Mouse (Mus musculus): ENCODE data around the gene Fgf22. TPM values are rescaled to one million over a fixed set of nuclear protein-coding genes. Genes with fewer than 3 reads are reported as not detected.
A peak's percentile ranks its signal among the peaks of the same experiment; 100 is the strongest.

Gene Fgf22
- polyA plus RNA-seq, 1 experiment from 2014 or later: 0.12 TPM

DNA sequence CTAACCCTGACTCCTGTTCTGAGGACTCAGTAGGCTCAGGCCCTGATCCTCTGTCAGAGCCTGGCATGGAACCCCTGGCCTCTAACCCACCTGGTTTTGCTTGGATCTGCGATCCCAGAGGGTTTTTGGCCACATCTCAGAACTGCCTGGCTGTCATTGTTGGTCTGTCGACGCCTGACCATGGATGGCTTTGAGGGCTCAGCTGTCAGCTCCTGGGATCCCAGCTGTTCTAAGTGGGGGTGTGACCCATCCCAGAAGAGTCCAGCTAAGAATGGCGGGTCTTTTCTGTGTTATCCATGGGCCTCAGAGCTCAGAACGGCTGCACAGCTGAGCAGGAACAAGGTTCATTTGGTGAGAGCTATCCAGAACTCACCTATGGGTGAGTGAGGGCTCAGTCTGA is 33.8 kb upstream of the Fgf22 start:
- H3K27ac ChIP-seq (replicated peaks in 1 of 2; ENCODE audit: control insufficient read depth in 1 of 2, insufficient read depth in 1 of 2, low read depth in 2 of 2, low read length in 2 of 2): no peak overlapping the region
- peaks cover 41% of the 10 kb centered on the region for H3K27me3 ChIP-seq (ENCODE audit: control insufficient read depth, insufficient read depth, low read length)
- H3K9me3 ChIP-seq (ENCODE audit: control insufficient read depth, low read length): no peaks in the 10 kb centered on the region
- ATAC-seq (ENCODE audit: insufficient number of reproducible peaks, insufficient read depth, low FRiP score, low read depth): no peak
- no peak overlapping the region for H3K4me3 ChIP-seq (ENCODE audit: control insufficient read depth in 1 of 2, insufficient read depth in 1 of 2, low read depth in 1 of 2, low read length in 2 of 2)
- 54% methylated on average over 5 of the region's 5 CpGs for WGBS
- no peak overlapping the region for H3K9ac ChIP-seq (ENCODE audit: low read length)
- no peak overlapping the region for H3K4me2 ChIP-seq (ENCODE audit: low read length)
- H3K36me3 ChIP-seq (ENCODE audit: control insufficient read depth, insufficient read depth, low read length): no peaks in the 10 kb centered on the region
- H3K4me1 ChIP-seq (ENCODE audit: control insufficient read depth in 2 of 2, insufficient read depth in 2 of 2, low read length in 2 of 2): peaks cover 4 to 23% of the 10 kb centered on the region in 2 experiments; a peak in 3 of 4 replicates

DNA sequence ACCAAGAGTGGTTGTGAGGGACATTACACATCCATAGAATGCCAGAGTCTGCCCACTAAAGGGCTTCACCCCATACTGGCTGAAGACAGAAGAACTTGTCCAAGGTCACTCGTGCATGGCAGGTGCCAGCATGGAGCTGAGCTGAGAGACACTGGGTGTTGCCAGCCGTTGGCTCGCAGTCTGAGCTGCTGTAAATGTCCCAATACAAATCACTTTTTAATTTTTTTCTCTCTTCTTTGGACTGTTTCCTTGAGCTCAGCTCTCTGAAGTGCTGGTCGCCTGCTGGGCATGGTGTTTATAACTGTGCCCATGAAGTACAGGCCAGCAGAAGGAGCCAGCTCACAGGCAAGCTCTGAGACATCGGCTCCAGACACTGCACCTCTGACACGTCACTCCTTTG is 31.8 kb upstream of the Fgf22 start:
- no peak for ATAC-seq (ENCODE audit: insufficient number of reproducible peaks, insufficient read depth, low FRiP score, low read depth)
- no peak overlapping the region for H3K9ac ChIP-seq (ENCODE audit: low read length)
- H3K27ac ChIP-seq (replicated peaks in 1 of 2; ENCODE audit: control insufficient read depth in 1 of 2, insufficient read depth in 1 of 2, low read depth in 2 of 2, low read length in 2 of 2): no peak overlapping the region
- no peak overlapping the region for H3K4me2 ChIP-seq (ENCODE audit: low read length)
- peaks cover 23% of the 10 kb centered on the region for H3K27me3 ChIP-seq (ENCODE audit: control insufficient read depth, insufficient read depth, low read length)
- peaks cover 4 to 8% of the 10 kb centered on the region in 2 experiments; a peak in 2 of 4 replicates for H3K4me1 ChIP-seq (ENCODE audit: control insufficient read depth in 2 of 2, insufficient read depth in 2 of 2, low read length in 2 of 2)
- H3K9me3 ChIP-seq (ENCODE audit: control insufficient read depth, low read length): no peaks in the 10 kb centered on the region
- WGBS: 66% methylated on average over 6 of the region's 6 CpGs
- H3K4me3 ChIP-seq (ENCODE audit: control insufficient read depth in 1 of 2, insufficient read depth in 1 of 2, low read depth in 1 of 2, low read length in 2 of 2): no peak overlapping the region
- H3K36me3 ChIP-seq (ENCODE audit: control insufficient read depth, insufficient read depth, low read length): no peaks in the 10 kb centered on the region

DNA sequence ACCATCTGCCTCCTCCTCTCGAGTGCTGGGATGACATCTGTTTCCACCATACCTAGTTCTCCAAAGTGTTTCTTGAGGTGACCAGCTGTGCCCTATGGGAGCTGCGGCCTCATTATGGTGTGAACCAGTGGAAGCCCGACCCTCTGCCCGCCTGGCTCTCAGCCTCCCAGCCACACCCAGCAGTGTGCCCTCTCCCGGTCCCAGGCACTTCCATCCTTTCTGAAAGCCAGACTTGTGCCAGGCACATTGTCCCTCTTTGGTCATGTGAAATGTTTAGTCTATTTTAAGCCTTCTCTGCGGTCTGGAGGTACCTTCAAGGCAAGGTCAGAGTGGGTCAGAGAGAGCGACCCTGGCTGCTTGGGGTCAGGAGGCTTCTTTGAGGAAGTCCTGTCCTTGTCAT is 31.2 kb upstream of the Fgf22 start:
- Histone ChIP-seq H3K4me1 (ENCODE audit: control insufficient read depth in 2 of 2, insufficient read depth in 2 of 2, low read length in 2 of 2) (peaks cover 4 to 8% of the 10 kb centered on the region in 2 experiments; a peak in 2 of 4 replicates), H3K4me3 (ENCODE audit: control insufficient read depth in 1 of 2, insufficient read depth in 1 of 2, low read depth in 1 of 2, low read length in 2 of 2) (no peak overlapping the region), H3K9me3 (ENCODE audit: control insufficient read depth, low read length) (no peaks in the 10 kb centered on the region), H3K27me3 (ENCODE audit: control insufficient read depth, insufficient read depth, low read length) (peaks cover 16% of the 10 kb centered on the region), H3K4me2 (ENCODE audit: low read length) (no peak overlapping the region), H3K9ac (ENCODE audit: low read length) (no peak overlapping the region), H3K36me3 (ENCODE audit: control insufficient read depth, insufficient read depth, low read length) (no peaks in the 10 kb centered on the region), H3K27ac (replicated peaks in 1 of 2; ENCODE audit: control insufficient read depth in 1 of 2, insufficient read depth in 1 of 2, low read depth in 2 of 2, low read length in 2 of 2) (no peak overlapping the region)
- 61% methylated on average over 7 of the region's 7 CpGs for WGBS
- ATAC-seq (ENCODE audit: insufficient number of reproducible peaks, insufficient read depth, low FRiP score, low read depth): no peak

GRCm38 (mm10) chr10:79726090-79726489 is 28.8 kb upstream of the Fgf22 start:
- WGBS: 45% methylated on average over 11 of the region's 11 CpGs
- Histone ChIP-seq H3K4me3 (ENCODE audit: control insufficient read depth in 1 of 2, insufficient read depth in 1 of 2, low read depth in 1 of 2, low read length in 2 of 2) (no peak overlapping the region), H3K27me3 (ENCODE audit: control insufficient read depth, insufficient read depth, low read length) (no peaks in the 10 kb centered on the region), H3K9me3 (ENCODE audit: control insufficient read depth, low read length) (no peaks in the 10 kb centered on the region), H3K9ac (ENCODE audit: low read length) (no peak overlapping the region), H3K4me1 (ENCODE audit: control insufficient read depth in 2 of 2, insufficient read depth in 2 of 2, low read length in 2 of 2) (peaks cover 6 to 12% of the 10 kb centered on the region in 2 experiments; a peak in 3 of 4 replicates), H3K36me3 (ENCODE audit: control insufficient read depth, insufficient read depth, low read length) (no peaks in the 10 kb centered on the region), H3K27ac (replicated peaks in 1 of 2; ENCODE audit: control insufficient read depth in 1 of 2, insufficient read depth in 1 of 2, low read depth in 2 of 2, low read length in 2 of 2) (no peak overlapping the region), H3K4me2 (ENCODE audit: low read length) (no peak overlapping the region)
- no peak for ATAC-seq (ENCODE audit: insufficient number of reproducible peaks, insufficient read depth, low FRiP score, low read depth)

GRCm38 (mm10) chr10:79728323-79729249 is 26.3 kb upstream of the Fgf22 start:
- no peaks in the 10 kb centered on the region for H3K27me3 ChIP-seq (ENCODE audit: control insufficient read depth, insufficient read depth, low read length)
- no peak overlapping the region for H3K9ac ChIP-seq (ENCODE audit: low read length)
- H3K4me3 ChIP-seq (ENCODE audit: control insufficient read depth in 1 of 2, insufficient read depth in 1 of 2, low read depth in 1 of 2, low read length in 2 of 2): no peak overlapping the region
- peaks cover 6 to 10% of the 10 kb centered on the region in 2 experiments; a peak in 3 of 4 replicates for H3K4me1 ChIP-seq (ENCODE audit: control insufficient read depth in 2 of 2, insufficient read depth in 2 of 2, low read length in 2 of 2)
- H3K4me2 ChIP-seq (ENCODE audit: low read length): no peak overlapping the region
- 67% methylated on average over 28 of the region's 28 CpGs for WGBS
- no peaks in the 10 kb centered on the region for H3K36me3 ChIP-seq (ENCODE audit: control insufficient read depth, insufficient read depth, low read length)
- peaks cover 4% of the 10 kb centered on the region; the same call in 1 of the 2 replicates for H3K9me3 ChIP-seq (ENCODE audit: control insufficient read depth, low read length)
- H3K27ac ChIP-seq (replicated peaks in 1 of 2; ENCODE audit: control insufficient read depth in 1 of 2, insufficient read depth in 1 of 2, low read depth in 2 of 2, low read length in 2 of 2): no peak overlapping the region
- no peak for ATAC-seq (ENCODE audit: insufficient number of reproducible peaks, insufficient read depth, low FRiP score, low read depth)

- Histone ChIP-seq H3K4me2 (ENCODE audit: low read length) (no peak overlapping the region), H3K9ac (ENCODE audit: low read length) (0 out of 2 replicates have a peak overlapping the region, but pooled peaks have one; percentile 11), H3K36me3 (ENCODE audit: control insufficient read depth, insufficient read depth, low read length) (peaks cover 7% of the 10 kb centered on the region), H3K9me3 (ENCODE audit: control insufficient read depth, low read length) (peaks cover 4% of the 10 kb centered on the region; the same call in 1 of the 2 replicates), H3K4me1 (ENCODE audit: control insufficient read depth in 2 of 2, insufficient read depth in 2 of 2, low read length in 2 of 2) (peaks cover 2 to 4% of the 10 kb centered on the region in 2 experiments; a peak in 3 of 4 replicates), H3K27ac (replicated peaks in 1 of 2; ENCODE audit: control insufficient read depth in 1 of 2, insufficient read depth in 1 of 2, low read depth in 2 of 2, low read length in 2 of 2) (no peak overlapping the region), H3K4me3 (ENCODE audit: control insufficient read depth in 1 of 2, insufficient read depth in 1 of 2, low read depth in 1 of 2, low read length in 2 of 2) (no peak overlapping the region), H3K27me3 (ENCODE audit: control insufficient read depth, insufficient read depth, low read length) (no peaks in the 10 kb centered on the region)
- no peak for ATAC-seq (ENCODE audit: insufficient number of reproducible peaks, insufficient read depth, low FRiP score, low read depth)
- WGBS: 63% methylated on average over 13 of the region's 13 CpGs
Observed at GRCm38 (mm10) chr10:79729357-79729965, 25.4 kb upstream of the Fgf22 start.

DNA sequence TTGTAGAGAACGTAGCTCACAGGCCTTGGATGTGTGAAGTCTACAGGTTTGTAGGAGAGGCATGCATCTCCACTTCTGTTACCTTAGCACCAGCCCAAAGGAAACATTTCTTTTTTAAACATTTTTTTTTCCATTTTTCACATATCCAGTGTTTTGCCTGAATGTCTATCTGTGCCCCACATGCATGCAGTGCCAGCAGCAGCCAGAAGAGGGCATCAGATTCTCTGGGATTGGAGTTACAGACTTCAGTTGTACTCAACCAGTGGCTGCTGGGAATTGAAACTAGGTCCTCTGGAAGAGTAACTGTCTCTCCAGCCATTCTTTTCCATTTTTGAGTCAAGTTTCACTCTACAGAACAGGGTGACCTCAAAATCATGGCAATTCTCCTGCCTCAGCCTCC is 22.4 kb upstream of the Fgf22 start:
- no peak overlapping the region for H3K9ac ChIP-seq (ENCODE audit: low read length)
- H3K4me2 ChIP-seq (ENCODE audit: low read length): no peak overlapping the region
- peaks cover 8% of the 10 kb centered on the region; the same call in 1 of the 2 replicates for H3K27me3 ChIP-seq (ENCODE audit: control insufficient read depth, insufficient read depth, low read length)
- no peak for ATAC-seq (ENCODE audit: insufficient number of reproducible peaks, insufficient read depth, low FRiP score, low read depth)
- peaks cover 2 to 4% of the 10 kb centered on the region in 2 experiments; a peak in 3 of 4 replicates for H3K4me1 ChIP-seq (ENCODE audit: control insufficient read depth in 2 of 2, insufficient read depth in 2 of 2, low read length in 2 of 2)
- H3K4me3 ChIP-seq (ENCODE audit: control insufficient read depth in 1 of 2, insufficient read depth in 1 of 2, low read depth in 1 of 2, low read length in 2 of 2): no peak overlapping the region
- peaks cover 22% of the 10 kb centered on the region for H3K9me3 ChIP-seq (ENCODE audit: control insufficient read depth, low read length)
- H3K27ac ChIP-seq (replicated peaks in 1 of 2; ENCODE audit: control insufficient read depth in 1 of 2, insufficient read depth in 1 of 2, low read depth in 2 of 2, low read length in 2 of 2): no peak overlapping the region
- 95% methylated on average over 1 of the region's 1 CpGs for WGBS
- H3K36me3 ChIP-seq (ENCODE audit: control insufficient read depth, insufficient read depth, low read length): peaks cover 33% of the 10 kb centered on the region
